Mouse (Mus musculus) frontal cortex, adult 2 months (tissue): ENCODE measurements around the gene Plppr2. TPM values are rescaled to one million over a fixed set of nuclear protein-coding genes. Genes with fewer than 3 reads are reported as not detected.

ENCODE experiments used
- DNase-seq, 2 experiments: peaks; one replicate each; pipeline ENCODE4 v3.0.0; 2022; ENCODE audit warnings: low spot score in 1 of 2; ENCODE audit errors: extremely low spot score in 1 of 2
- polyA plus RNA-seq: library from polyadenylated mRNA; depleted of rRNA; stranded (reverse); fragments of >200 nt; gene quantifications from 2 replicates; pipeline ENCODE4 v1.2.3, GENCODE M21; 2012; rRNA removed

Plppr2 gene
- polyA plus RNA-seq = 182 and 192 TPM in 2 replicates

DNA sequence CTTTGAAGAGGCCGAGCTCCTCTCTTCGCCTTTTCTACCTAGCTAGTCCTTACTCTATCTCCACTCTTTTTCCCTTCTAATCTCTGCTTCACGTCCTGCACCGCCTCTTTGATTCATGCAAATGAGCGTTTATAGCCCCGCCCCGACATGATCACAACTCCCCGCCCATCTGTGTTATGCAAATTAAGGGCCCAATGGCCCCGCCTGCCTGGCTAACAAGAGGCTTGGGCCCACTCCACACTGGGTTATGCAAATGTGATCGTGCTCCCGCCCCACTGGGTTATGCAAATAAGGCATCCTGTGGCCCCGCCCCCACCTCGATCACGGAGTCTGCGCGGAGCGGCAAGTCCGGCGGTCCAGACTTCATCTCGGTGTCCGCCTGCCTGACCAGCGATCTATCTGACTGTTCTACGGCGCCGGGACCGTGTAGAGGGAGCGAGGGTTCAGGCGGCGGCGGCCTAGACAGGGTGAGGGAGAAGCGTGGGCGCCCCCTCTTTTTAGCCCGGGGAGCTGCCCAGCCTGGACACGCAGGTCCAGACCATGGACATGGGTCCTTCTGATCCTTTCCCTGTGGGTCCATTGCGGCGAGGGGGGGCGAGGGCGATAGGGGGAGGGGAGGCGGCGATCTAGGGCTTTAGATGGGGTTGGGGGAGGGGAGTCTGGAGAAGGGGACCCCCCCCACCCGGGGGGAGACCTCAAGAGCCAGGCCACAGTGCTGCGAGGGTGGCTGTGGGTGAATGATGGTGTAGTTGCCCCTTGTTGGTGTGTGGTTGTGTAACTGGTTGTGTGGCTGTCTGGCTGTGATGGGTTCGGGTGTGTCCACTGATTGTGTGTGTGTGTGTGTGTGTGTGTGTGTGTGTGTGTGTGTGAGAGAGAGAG, at the start of gene Plppr2:
TSS of gene Plppr2 (plus strand) at position 342 of the 879 bp plus-strand sequence.
- peak; percentile 98 for DNase-seq

DNA sequence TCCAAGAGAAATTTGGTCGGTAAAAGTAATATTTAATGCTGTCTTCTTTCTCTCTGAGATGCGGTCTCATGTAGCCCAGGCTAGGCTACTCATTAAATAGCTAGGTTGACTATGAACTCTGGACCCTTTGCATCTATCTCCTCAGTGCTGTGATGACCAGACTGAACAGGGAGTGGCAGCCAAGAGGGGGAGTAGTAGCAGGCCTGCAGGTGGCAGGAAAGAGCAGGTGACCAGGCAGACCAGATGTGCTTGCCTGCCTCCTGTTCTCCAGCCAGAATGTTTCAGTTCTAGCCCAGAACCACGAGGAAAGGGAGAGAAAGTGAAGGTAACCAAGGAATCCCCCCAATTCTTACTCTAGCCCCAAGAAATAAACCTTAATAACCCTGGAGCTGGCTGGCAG, 47.6 kb upstream of the Plppr2 start:
- no peak for DNase-seq

DNA sequence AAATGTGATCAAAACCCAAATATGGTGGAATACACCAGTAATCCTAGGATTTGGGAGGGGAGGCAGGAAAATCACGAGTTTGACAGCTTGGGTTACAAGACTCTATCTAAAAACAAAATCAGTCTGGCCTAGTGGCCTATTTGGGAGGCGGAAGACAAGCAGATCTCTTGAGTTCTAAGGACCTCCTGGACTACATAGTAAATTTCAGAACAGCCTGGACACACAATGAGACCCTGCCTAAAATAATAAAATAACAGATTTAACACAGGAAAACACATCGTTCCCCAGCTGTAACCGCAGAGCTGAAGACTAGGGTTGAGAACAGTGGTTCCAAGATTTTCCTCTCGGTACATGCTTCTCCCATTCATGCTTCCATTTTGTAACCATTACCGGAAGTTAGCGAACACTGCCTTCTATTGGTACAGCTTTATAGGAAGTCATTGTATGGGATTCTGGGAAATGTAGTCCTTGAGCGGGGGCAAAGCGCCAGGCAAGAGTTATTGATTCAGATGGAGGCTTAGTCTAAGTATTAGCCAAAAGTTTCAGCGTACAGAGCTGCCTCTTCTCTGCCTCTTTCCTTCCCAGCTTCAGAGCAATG, 35.5 kb upstream of the Plppr2 start:
- peak; percentile 54 to 87 for DNase-seq

DNA sequence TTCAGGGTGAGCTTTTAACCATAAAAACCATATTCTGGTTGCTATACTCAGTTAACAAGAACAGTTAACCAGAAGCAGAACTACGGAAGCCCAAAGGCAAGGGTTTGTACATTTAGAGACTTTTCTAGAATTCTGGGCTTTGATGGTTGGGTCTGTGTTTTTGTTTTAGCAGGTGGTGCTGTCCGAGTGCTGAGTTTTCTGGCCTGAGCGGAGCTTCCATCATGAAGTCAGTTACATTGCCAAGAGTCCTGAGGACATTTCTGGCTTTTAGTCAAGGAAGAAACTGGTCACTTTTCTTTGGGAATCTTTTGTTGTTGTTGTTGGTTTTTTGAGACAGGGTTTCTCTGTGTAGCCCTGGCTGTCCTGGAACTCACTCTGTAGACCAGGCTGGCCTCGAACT, 32.8 kb upstream of the Plppr2 start:
- DNase-seq = no peak

DNA sequence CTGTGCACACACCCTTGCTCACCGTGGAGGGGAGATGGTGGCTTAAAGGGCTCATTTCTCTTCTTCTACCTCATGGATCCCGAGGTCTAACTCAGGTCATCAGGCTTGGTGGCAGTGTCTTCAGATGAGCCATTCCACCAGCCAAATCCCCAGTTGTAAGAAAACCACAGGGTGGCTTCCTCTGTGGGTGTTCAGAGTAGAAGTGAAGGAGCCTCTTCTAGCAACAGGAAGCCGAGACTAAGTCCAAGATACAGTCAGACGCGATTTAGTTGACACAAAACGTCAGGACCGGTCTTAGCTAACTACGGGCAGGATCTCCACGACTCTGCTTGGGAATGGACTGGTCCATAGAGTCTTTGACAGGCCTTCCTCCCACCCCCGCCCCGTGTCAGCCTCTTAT, 28.6 kb upstream of the Plppr2 start:
- DNase-seq = no peak

DNA sequence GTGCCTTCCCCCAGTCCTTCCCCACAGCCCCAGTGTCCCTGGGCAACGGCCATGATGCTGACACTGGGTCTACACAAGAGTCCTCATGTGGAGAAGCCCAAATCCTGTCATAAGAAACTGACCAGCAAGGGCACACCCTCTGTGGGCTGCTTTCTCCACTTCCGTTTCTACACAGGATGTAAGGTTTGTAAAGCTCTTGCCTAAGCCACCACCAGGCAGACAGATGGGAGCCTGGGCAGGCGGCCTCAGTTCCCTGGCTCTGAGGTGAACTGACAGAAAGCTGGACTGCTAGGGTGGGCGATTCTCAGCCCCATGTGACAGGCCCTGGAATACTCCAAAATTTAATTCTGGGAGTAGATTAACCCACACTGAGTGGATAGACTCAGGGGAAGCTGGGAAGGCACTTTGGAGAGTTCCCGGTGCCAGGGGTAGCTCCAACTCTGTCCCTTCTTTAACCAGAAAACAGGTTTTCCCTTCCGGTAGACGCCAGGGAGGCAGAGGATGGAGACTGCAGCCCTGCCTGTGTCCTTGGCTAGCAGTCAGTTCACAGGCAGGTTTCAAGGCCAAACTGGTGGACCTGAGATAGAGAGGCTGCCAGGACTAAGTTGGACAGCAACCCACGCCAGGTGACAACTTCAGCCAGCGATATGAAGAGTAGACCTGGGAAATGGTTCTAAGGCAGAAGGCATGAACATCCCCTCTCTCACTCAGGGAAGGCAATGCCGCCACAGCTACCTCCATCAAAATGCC, 27.2 kb upstream of the Plppr2 start:
- DNase-seq = no peak

DNA sequence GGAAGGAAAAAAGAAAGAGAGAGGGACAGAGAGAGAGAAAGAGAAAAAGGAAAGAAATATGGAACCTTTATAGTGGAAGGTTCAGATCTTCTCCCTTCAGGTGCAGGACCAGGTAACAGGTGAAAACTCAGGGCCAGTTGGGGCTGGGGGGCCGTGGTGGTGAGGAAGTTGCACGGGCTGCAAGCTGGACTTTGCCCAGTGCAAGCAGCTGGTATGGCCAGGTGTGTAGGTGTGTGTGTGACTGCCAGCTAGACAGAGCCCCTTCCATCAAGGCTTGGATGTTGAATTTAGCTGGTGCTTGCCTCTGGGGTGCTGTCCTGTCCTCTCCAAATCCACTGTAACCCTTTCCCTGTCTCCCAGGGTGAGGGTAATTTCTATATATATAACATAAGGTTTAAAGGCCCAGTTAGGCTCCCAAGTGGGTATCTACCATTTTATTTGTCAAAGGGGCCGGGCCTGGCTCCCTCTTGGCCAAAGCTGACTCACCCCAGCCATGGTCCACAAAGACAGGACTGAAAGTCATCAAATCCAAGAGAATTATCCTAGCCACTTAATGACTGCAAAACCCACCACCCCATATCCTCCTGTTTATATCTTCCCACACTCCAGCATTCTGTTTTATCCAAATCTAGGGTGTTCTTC, 19.9 kb upstream of the Plppr2 start:
- no peak for DNase-seq

DNA sequence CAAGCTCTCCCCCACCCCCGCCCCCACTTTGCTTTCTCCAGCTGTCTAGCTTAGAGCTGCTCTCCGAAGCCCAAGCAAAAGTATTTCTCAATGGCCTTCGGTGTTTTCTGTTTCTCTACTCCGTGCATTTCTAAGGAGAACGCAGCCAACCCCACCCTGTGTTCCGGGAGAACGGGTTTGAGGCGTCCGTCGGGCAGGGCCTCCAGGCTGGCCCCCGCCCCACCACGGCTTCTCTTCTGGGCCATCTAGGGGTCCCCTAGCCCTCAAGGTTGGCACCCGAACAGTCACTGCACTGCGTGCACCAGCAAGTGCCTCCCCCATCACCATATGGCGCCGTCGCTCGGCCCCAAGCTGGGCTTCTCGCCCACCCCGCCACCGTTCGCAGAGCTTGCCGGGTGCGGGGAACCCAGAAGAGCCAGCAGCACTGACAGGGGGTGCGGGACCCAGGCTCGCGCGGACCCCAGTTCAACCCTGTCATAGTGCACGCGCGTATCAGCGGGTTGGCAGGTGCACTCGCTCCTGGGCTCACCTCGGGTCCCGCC, 19.3 kb upstream of the Plppr2 start:
- peak in 1 of 2 experiments; percentile 82 for DNase-seq

DNA sequence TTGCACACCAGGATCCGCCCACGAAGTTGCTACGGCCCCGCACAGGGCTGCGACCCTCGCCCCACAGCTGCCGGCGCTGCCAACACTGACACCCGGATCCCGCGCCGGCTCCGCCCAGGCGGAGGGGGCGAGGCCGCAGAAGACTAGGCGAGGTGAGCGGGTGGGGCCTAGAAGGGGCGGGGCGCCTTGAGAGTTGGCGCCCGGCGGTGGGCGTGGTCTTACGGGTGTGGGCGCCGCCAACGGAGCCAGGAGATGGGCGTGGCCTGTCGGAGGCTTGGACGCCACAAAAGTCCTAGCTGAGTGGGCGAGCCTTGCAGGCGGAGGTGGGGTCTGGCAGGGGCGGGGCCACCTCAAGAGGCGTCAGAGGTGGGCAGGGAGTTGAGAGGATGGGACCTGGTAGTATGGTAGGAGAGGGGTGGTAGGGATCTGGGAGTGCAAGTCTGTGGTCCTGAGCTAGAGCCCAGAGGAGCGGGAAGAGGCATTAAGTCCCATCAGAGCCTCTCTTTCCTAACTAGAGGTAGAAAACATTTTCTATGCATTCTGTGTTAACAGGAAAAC, 18.7 kb upstream of the Plppr2 start, which contains the start of gene Rab3d:
TSS of gene Rab3d (minus strand) at position 158 of the 558 bp plus-strand sequence.
- peak; percentile 72 to 92 for DNase-seq

DNA sequence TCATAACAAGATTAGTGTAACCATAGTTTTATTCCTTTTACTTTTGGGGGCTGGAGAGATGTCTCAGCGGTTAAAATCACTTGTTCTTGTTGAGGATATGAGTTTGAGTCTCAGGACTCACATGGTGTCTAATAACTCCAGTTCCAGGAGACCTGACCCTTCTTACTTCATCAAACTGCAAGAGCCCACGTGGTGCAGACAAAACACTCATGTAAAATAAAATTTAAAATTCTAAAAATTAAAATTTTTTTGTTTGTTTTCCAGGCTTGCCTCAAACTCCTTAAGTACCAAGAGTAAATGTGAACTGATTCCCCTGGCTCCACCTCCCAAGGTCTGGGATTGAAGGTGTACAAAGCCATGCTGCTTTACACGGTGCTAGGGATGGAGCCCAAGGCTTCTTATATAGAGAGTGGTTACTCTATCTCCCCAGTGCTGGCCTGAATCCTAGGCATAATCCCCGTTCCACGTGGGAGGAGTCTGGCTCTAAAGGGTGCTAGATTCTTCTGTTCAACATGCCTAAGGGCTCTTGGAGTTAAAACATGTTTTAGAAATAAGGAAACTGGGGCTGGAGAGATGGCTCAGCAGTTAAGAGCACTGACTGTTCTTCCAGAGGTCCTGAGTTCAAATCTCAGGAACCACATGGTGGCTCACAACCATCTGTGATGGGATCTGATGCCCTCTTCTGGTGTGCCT, 18.0 kb upstream of the Plppr2 start:
- DNase-seq = peak in 1 of 2 experiments; percentile 49

DNA sequence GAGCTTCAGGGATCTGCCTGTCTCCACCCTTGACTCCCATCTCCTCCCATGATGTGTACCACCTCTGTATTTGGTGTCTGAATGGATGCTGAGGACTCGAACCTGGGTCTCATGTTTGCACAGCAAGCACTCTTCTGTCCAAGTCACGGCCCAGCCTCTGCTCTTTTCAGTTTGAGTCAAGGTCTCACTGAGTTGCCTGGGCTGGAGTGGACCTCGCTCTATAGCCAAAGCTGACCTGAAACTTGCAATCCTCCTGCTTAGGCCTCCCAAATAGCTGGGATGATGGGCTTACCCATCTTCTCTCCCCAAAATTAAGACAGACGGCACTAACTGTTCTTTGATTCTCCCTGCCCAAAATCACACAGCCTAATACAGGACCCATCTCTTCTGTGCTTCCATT, 13.8 kb upstream of the Plppr2 start:
- DNase-seq = no peak

DNA sequence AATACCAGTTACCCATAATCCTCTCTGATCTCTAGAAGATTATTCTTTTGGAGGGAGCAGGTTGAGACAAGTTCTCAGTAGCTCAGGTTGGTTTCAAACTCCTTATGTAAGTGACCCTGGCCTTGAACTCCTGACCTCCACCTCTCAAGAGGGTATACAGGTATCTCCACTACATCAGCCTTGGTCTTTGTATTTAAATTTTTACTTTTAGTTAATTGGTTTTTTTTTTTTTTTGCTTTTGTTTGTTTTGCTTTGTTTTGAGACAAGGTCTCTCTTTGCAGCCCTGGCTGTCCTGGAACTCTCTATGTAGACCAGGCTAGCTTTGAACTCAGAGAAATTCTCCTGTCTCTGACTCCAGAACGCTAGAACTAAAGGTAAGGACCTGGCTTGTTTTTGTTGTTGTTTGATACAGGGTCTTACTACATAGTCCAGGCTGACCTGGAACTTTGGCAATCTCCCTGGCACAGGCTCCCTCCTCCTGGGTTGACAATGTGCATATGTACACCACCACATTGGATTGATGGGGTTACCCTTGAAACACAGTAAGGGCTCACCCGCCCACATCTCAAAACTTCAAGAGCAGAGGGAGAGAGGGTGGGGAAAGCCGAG, 13.2 kb upstream of the Plppr2 start:
- DNase-seq = no peak

DNA sequence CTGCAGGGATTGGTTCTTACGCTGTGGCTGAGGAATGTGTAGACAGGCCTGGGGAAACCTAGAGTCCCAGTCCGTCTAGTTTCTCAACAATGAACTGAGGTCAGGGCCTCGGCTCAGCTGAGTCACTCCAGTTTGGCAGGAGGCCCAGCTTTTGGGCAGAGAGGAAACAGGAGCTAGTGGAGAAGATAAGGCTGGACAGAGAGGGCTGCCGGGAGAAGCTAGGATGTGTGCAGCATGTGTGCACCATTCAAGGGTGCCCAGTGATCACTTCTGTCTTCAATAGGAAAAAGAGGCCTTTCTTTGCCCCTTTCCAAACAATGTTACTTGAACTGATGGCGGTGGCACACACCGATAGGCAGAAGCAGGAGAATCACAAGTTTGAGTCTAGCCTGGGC, 12.7 kb upstream of the Plppr2 start:
- no peak for DNase-seq

DNA sequence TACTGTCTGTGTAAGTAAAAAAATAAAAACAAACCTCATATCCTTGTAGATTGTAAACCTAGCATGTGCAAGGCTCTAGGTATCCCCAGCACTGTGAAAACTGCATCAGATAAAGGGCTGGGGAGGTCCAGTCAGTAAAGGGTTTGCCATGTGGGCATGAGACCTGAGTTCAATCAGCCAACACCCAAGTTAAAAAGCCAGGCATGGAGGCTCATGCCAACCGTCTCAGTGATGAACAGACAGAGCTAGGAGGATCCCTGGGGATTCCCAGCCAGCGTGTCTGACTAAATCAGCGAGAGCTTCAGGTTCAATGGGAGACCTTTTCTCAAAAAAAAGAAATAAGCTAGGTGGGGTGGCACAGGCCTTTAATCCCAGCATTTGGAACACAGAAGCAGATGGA, 11.8 kb upstream of the Plppr2 start:
- no peak for DNase-seq

DNA sequence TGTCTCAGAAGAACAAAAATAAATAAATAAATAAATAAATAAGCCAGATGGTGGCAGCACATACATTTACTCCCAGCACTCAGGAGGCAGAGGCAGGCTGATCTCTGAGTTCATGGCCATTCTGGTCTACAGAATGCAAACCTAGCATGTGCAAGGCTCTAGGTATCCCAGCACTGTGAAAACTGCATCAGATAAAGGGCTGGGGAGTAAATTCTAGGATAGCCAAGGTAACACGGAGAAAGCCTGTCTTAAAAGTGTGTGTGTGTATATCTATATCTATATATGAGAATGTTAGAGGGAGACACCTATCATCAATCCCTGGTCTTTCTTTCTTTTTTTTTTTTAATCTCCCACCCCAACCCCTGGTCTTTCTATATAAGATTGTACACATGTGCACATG, 11.3 kb upstream of the Plppr2 start:
- no peak for DNase-seq

DNA sequence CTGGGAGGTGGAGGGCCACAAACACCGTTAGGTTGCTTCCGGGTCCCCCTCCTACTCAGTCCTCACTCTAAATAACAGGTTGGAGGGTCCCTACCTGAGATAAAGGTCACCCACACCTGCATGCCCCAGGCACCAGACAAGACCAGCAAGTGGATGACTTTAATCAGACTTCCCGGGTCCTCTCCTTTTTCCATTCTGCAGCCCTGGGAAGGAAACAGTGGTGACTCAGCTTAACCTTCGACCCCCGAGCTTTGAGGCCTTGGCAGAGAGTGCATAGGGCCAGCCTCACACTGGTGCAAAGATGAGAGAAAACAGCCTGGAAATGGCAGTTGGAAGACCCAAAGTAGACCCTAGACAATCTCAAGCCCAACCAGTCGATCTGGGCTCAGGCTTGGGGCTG, 10.7 kb upstream of the Plppr2 start:
- DNase-seq = no peak

DNA sequence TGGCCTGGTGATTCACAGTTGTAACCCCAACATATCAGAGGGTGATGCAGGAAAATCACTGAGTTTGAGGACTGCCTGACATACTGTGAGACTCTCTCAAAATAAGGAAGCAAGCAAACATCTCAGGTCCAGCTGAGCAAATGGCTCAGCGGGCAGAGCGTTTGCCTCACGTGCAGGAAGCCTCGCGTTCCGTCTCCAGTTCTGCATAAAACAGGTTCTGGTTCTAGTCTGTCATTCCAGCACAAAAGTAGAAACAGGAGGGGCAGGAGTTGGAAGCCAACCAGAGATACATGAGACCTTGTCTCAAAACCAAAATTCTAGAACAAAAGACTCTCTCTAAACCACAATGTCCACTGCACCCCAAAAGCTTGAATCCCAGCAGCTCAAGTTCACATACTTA, 10.0 kb upstream of the Plppr2 start:
- no peak for DNase-seq

DNA sequence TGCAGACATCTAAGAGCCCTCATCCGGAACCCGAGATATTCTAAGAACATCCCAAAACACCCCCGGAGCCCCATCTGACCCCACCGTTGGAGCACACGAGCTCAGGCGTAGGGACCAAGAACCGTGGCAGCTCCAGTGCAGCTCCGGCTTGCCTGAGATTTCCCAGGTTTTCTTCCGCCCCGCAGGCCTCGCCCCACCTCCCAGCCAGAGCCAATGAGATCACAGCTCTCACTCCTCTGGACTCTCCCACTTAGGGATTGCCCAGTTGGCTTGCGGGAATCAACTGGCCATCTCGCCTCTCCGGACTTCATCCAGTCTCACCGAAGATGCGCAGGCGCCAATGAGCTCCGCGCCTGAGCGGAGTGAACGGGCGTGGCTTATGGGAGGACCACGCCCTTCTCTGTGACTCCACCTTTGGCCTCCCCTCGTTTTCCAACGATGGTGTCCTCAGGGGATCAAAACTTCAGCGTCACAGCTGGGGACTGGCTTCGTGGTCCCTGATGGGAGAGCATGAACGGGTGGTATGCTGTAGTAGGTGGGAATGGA, 9.6 kb upstream of the Plppr2 start, which contains the start of the genes Ccdc159 and Tmem205:
TSS of gene Ccdc159 (plus strand) at position 264 of the 546 bp plus-strand sequence.
TSS of gene Tmem205 (minus strand) at position 349 of the 546 bp plus-strand sequence.
- peak; percentile 94 to 95 for DNase-seq

DNA sequence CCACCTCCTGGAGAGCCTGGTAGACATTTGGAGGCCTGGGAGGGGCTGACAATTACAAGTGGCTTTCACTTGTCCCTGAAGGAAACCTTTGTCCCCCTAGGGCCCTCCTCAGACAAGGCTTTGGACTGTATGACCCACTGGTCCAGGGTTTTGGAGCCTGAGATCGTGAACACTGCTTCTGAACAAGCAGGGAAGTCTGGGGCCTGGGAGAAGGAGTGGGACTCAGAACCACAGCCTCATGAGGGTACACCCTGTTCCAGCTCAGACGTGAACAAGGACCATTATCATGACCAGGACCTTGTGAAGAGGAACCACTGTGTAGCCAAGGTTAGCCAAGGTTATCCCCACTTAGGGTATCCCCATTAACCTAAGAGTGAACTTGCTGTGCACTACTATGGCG, 7.6 kb upstream of the Plppr2 start:
- DNase-seq = no peak
